Mouse (Mus musculus) urinary bladder, adult 18-20 months (tissue): ENCODE results near the gene Ube2k.
"Not testable (repeated sequence)": the region's sequence is repeated elsewhere in the genome, so short reads cannot be mapped to it uniquely, and the experiment has no call there.

Experiments used
- DNase-seq, 2 experiments: peaks; one replicate each; pipeline ENCODE4 v3.0.0; 2022; ENCODE audit warnings: low spot score in 2 of 2, mixed read lengths in 2 of 2

Gene Ube2k

DNA sequence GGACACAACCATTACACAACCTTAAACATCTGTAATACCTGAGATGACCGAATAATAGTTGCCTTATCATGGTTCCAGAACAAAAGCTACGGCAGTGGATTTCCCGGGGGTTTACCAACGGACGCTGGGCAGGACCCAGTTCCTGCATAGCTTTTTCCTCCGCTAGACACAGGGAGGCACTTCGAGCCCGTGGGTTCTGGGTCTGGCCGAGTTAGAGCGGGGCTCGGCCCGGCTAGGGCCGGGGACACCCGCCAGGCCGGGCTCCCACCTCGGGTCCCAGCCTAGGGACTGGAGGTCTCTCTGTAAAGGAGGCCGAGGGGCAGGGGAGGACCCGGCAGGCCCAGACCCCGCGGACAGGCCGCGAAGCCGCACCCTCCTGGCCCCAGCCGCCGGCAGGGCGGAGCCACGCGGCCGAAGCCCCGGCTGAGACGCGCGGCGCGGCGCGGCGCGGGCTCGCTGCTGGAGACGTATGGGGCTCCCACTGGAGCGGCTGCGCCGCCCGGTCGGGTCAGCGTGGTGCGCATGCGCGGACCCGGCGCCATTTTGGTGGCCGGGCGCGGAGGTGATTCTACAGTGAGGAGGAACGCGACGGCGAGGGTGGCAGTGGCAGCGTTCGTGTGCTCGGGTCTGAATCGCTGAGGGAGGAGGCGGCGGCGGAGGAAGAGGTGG is at the start of gene Ube2k, which contains the start of gene Smim14:
TSS of gene Ube2k (plus strand) at position 483 of the 669 bp plus-strand sequence.
TSS of gene Smim14 (minus strand) at position 434 of the 669 bp plus-strand sequence.
- DNase-seq, result peak; percentile 88 to 93

DNA sequence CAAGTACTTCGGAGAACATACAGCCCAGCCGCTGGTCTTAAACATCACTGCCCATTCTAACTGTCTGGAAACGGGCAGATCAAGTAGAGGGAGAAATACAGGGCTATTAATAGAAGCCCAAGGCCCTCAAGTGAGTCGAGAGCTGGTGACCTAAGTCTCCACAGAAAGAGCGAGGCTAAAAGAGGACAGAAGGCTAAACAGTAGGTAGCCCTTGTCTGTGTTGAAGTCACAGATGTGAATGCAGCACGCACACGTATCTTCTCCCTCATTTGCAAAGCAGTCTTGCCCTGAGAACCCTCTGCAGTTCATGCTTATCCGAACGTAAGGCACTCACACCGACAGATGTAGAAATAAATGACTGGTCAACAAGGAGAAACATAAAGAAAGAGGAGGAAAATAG is 49.7 kb upstream of the Ube2k start:
- no peak for DNase-seq

DNA sequence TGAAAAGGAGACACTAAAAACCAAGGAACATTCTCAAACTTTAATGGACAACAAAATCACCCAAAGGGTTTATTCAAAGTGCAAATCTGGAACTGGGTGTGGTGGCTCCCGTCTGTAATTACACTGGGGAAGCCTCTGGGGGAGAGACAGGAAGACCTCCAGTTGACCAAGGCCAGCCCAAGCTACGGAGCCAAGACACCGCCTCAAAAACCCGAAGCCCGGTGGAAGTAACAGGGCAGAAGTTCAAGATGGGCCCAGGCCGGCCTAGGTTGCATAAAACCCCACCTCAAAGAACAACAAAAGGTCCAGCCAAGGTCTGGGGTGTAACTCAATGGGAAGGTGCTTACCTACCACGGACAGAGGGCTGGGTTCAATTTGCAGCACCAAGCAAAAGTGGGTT is 48.3 kb upstream of the Ube2k start:
- DNase-seq, result no peak

DNA sequence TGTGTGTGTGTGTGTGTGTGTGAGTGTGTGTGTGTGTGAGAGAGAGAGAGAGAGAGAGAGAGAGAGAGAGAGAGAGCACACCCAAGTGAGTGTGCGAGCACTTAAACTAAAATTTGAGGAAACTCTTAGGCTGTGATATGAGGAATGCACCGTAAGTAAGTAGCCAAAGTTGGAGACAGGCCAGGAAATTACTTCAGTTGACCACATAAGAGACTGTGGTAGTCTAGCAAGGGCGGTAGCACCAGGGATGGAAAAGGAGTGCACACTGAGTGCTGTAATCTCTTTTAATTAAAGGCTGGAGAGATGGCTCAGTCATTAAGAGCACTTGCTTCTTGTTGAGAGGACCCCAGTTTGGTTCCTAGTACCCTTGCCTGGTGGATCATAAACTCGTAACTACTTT is 47.2 kb upstream of the Ube2k start:
- no peak for DNase-seq

DNA sequence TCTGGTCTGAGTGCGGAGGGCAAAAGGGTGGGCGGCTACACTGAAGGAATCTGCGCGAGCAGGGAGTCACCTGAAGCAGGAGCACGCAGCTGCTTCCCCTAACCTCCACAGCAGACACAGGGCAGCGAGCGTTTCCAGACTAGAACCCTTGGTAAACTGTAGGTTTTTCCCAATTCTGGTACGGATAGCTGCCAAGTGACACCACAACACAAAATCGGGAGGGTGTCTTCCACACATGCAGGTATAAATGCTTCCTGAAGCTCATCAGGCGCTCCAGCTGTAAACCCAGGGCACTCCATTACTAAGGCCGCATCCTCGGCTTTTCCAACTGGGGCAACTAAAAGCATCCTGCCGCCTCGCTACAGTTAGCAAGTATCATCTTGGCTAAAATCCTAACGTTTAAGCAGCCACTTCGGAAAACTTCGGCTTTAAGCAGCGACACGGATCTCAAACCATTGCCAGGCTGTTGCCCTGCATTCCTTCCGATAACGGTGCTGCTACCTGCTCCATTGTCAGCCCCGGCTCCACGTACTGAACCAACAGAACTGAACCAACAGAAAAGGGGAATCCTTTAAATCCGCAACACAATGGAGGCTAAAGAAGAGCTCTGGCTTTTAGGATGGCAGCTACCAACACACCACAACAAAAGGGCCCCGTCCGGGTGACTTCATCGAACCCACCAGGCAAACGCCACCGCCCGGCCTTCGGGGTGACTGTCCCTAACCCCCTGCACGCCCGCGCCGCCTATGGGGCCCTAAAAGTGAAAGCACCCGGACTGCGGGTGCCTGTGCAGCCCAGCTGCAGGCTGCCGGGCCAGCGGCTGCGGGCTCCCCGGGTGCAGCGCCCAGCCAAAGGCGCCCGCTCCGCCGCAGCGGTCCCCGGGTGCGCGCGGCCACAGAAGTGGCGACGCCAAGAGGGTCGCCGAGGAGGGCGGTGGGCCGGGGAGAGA is 45.0 kb upstream of the Ube2k start:
- DNase-seq, result peak; percentile 57 to 66

DNA sequence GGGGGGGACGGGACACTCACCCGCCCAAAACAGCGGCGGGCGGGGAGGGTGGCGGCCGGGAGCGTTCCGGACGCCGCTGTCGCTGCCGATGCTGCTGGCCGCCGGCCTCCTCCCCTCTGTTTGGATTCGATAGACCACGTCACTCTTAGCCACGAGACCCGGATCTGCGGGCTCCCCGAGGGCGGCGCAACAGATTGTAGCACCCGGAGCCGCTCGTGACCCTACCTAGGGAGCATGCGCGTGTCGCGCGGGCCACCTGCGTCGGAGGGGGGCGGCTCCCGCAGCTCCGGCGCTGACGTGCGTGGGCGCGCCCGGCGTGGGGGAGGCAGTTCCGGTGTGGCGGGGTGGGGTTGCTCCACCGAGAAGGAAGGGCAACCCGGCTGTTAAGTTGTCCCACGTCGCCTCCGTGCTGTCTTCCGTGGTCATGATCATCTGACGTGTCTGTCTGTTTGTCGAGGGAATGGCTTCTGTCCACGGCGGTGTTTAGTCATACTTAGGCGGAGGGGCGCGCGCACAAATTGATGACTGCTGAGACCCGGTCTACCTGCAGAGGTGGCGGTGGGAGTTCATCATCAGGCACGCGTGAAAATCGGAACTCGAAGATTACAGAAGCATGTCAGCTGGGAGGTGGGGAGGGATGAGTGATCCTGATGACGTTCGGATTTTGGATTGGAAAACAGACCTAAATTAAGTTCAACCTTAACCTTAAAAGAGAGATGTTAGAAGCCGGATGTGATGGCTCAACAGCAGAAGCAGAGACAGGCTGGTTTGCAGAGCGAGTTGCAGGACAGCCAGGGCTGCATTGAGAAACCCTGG is 44.1 kb upstream of the Ube2k start, which contains the start of gene Gm43552:
TSS of gene Gm43552 (minus strand) at position 118 of the 816 bp plus-strand sequence.
- peak; percentile 87 to 95 for DNase-seq

DNA sequence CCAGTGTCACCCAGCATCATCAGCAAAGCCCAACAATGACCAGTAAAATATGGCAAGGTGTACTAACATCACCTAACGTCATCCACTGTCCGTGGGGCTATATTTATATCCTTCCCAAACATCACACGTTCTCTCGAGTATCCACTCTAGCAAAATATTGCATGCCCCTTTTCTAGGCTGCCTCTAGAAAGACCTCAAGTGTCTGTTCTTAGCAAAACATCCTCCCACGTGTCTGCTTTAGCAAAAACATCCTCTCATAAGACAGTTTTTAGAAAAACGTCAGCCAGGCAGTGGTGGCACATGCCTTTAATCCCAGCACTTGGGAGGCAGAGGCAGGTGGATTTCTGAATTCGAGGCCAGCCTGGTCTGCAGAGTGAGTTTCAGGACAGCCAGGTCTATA is 36.8 kb upstream of the Ube2k start:
- no peak for DNase-seq

DNA sequence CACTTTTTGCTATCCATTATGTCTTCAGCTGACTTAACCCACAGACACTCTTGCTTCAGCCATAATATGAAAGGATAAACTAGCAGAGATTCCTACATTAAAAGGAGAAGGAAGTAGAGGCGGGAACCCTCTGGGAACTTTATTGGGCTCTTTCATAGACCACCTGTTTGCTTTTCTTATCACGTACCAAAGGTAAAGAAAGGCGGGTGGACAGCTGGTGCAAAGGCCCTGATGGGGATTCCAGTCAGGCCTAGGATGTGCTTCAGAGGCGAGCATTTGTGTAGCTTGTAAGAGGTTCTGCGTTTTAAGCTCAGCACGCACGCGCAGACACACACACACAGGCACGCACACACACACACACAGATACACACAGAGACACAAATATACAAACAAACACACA is 35.6 kb upstream of the Ube2k start:
- no peak for DNase-seq

DNA sequence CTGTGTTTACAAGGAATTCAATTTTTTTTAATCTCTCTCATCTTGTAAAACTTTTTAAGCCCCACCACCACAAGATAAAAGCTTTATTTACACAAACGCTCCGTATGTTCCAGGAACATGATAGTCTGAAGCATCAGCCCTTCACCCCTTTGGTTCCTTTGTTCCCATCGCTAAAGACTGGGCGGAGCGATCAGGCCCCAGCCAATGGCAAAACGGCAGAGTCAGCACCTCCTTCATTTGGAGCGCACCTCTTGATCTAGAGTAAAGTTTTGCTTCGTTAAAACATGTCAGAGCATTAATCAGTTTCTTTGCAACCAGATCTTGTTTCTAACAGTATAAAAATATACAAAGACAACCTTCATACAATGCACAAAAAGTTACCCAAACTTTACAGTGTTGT is 31.2 kb upstream of the Ube2k start:
- no peak for DNase-seq

DNA sequence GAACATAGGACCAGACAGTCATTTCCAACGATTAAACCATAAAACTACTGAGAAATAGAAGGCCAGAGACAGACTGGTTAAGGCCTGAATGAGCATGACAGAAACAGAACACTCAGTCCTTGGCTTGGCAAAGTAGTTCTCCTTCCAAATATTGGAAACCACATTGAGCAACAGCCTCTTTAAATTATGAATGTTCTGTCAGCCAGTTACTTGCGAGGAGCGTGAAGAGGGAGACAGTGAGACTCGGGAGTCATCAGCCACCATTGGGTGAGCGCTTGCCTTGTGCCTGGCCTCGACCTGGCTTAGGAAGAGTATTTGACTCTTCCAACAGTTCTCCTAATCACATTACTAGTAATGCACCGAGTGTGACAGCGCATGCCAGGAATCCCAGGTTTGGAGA is 28.6 kb upstream of the Ube2k start:
- no peak for DNase-seq

DNA sequence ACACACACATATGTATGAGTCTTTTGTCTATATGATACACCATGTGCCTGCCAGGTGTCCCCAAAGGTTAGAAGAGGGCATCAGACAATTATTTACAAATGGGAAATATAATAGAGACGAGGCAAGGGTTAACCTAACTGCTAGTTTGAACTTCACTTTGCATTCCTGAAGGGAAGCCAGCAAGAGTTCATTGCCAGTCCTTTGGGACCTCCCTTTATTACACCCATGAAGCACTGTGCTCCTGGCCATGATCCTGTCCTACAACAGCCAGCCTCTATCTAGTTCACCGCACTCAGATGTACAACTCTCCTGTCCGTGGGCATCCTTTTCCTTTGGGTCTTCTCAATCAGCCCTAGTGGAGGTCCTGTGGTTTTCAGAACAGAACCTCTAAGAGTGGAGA is 23.5 kb upstream of the Ube2k start:
- no peak for DNase-seq

DNA sequence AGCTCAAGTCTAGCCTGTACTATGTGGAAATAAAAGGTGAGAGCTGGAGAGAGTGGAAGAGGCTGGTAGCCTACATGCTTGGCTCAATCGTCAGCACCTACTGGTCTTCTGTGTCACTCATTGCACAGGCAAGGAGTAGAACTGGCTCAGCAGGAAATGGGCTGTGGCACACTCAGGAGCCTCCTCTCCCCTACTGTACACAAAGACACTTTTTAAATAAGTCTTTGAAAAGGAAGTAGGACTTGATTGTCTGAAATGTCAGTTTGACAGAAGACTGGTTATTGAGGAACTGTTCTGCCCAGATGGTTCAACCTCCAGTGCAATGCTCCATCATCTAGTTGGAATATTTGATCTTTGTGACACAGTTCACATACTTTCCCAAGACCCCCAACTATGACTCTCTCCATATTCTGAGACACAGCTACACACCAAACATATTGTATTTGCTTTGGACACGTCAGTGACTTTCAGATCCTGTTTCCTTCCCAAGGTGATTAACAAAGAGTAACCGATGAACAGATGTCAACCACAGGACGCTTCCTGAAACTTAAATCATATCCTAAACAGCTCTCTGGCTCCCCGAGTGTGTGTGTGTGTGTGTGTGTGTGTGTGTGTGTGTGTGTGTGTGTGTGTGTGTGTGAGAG is 22.3 kb upstream of the Ube2k start:
- peak in 1 of 2 experiments; percentile 62 for DNase-seq

DNA sequence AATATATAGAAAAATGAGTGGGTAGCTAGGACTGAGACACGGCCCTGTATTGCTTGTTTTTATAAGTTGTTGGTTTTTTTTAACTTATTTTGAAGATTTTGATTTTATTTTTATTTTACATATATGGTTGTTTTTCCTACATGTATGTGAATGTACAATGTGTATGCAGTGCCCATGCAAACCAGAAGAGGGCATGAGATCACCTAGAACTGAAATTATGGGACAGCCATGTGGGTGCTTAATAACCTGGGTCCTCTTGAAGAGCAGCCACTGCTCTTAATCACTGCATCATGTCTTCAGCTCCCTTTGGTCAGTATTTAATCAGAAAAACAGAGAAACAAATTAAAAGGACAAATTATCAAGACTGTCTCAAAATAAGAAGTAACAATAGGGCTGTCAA is 15.2 kb upstream of the Ube2k start:
- no peak for DNase-seq

DNA sequence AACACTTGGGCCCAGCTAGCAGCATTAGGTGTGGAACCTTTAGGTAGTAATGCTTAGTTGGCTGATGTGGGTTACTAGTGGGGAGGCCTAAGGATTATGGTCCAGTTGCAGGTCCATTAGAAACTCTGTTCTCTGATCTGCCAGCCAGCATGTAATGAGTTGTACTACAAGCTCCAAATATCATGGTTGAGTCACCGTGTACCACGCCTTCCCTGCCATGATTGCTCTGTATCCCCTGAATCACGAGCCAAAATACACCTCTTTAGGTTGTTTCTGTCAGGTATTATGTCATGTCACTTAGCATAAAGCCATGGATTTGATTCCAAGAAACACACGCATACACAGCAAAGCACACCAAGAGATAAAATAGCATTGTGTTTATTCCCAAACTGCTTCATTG is 12.2 kb upstream of the Ube2k start:
- DNase-seq, result no peak

DNA sequence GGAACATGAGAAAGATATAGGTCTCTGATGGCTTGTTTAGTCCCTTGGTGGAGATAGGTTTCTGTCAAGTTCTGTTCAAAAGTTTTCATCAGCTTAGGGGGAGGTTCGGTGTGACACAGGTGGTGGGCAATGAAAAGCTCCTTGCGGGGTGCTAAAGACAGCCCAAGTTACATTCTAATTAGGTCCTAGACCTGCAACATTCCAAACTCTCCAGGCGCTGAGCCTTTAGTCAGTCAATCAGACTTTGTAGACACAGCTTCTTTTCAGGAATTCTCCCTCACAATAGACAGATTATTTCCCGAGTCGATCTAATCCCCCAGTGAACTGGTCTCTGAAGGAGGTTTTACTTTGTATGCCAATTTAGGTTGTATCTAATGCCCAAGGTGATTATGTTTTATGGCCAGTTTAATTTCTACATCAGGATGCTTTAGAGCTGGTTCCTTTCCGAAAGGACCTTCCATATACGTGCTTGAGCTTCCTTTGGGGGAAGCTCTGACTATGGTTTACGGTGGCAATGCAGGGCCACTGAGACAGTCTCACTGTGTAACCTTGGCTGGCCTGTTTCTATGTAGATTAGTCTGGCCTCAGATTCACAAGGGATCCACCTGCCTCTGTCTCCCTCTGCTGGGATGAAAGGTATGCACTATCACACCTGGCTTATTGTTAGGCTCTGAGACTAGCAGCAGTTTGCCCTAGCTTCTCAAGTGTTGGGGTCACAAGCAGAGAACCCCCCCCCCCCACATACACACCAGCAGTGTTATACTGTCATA is 11.2 kb upstream of the Ube2k start:
- DNase-seq, result no peak

DNA sequence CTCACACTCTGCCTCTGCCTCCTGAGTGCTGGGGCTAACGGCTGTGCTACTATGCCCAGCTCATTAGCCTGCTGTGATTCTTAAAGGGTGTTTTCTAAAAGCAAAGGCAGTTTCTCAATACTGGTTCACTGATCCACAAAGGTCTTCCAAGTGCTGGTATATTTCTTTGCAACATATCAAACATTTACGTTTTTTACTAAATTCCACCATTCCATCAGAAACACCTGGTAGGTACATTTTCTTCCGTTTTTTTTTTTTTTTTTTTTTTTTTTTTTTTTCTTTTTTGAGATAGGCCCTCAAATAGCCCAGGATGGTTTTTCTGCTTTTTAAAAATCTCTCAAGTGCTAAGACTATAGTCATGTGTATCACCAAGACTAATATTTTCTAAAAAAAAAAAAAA is 5.8 kb upstream of the Ube2k start:
- DNase-seq, result no peak

DNA sequence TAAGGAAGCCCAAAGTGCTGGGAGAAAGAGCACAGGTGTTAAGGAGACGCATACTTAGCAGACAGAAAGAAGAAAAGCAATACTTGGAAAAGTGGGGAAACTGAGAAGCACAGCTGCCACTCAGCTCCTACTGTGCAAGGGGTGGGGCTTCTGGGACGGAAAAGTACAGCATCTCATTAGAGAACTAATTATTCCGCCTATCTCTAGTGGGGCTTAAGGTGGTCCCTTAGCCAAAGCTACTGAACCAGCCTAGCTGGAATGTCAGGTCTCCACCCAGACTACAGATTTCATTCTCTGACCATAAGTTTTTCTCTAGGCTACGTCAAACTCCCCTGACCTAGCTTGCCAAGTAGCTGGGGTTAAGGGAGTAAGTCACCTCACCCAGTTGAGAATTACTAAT is 2.5 kb upstream of the Ube2k start:
- DNase-seq, result no peak

DNA sequence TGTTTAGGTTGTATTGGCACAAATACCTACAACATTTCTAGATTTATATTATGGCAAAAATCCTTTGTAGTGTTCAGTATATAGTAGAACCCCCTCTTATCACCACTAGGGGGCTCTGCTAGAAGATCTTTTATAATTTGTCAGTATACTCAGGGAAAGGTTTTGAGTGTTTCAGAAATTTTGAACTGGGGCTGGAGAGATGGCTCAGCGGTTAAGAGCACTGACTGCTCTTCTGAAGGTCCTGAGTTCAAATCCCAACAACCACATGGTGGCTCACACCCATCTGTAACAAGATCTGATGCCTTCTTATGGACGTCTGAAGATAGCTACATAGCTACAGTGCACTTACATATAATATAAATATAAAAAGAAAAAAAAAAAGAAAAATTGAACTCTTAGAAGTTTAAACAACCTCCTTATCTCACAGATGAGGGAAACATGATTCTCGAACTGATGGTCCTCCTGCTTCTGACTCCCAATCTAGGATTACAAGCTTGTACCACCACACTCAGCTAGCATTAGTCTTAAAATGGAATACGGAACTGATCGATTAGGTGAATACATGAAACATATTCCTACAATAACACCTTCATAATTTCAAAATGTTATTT is 1.5 kb upstream of the Ube2k start:
- no peak for DNase-seq

DNA sequence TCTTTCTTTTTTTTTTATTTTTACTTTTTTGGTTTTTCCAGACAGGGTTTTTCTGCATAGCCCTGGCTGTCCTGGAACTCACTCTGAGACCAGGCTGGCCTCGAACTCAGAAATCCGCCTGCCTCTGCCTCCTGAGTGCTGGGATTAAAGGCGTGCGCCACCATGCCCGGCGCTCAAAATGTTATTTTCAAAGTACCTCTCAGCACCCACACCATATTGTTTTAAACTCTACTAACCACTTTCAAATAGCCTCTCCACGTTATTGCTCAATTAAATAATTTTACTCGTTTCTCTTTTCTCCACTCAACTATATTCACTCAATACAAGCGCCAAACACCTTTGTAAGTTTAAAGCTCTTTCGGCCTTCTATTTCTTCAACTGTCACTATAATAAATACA is 966 bp upstream of the Ube2k start:
- DNase-seq, result not testable (repeated sequence)

DNA sequence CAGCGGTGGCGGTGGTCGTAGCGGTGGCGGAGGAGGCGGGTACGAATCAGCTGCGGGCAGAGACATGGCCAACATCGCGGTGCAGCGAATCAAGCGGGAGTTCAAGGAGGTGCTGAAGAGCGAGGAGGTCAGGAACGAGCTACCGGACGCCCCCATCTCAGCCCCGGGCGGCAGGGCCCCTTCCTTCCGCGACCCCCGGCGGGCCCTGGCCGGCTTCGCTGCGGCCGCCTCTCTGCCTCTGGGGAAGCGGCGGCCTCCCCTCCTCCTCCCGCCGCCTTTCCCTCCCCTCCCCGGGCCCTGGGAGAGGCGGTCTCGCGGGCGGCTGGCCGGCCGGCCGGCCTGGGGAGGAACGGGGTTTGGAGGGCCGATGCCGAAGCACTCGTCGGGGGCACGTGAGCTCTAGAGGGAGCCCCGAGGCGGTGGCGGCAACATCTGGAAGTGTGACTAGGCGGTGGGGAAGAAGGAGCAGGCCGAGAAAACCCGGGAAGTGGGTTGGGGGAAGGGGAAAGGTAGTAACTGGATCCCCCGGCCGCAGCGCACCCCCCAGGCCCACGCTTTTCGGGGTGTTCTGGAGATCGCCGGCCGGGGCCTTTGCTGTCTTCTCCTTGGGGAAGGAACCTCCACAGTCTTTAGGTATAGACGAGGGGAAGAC is 513 bp downstream of the Ube2k start:
- DNase-seq, result peak in 1 of 2 experiments; percentile 42
